ENCODE assay signal across 7 mouse cellular contexts in the genomic region with DNA sequence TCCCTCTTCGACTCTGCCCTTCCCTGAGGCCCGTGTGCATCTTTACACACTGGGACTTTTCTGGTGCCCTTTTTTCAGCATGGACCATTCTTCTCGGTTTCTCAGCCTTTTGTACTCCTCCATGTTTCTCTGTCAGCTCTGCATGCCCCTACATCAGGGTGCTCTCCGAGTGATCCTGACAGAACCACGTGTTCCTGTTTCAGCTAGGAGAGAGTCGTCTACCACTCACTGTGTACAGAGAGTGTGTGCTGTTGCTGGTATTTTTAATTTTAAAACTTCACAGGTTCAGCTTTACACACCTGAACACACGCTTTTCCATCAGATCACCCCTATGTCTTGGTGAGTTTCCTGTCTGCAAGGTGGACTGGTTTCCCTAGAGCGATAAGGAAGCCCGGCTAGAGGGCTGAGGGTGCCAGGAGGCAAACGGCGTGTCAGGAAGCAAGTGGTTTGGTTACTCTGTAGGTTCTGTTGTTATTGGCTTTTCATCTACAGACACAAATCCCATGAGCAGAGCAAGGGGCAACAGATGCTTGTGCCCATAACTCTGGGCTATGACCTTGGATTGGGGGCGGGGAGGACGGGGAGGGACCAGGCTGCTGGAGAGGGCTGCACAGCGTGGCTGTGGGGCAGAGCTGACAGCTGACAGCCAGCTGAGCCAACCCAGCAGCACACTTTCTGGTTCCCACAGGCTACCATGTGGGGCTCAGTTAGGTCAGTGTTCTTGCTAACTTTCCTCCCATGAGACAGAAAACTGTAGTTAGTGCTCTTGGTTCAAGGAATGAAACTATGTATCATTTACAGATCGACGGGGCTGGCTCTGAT. TPM values are rescaled to one million over a fixed set of nuclear protein-coding genes. Genes with fewer than 3 reads are reported as not detected.
DNase-seq lines count a peak whose midpoint lies in the region; ATAC-seq lines count a peak whose summit lies in the region.

No protein-coding gene starts in this region.

- no peak overlapping the region for H3K9ac ChIP-seq in midbrain, embryonic 13.5 days (replicated peaks)
- H3K9ac ChIP-seq in midbrain, embryonic 16.5 days (ENCODE audit: low read depth, low read length), result no peak overlapping the region

- peak overlapping the region; percentile 17; the same call in 1 of the 2 replicates for H3K27ac ChIP-seq in midbrain, embryonic 13.5 days
- no peak overlapping the region for H3K27ac ChIP-seq in midbrain, embryonic 16.5 days (ENCODE audit: low read length)

- H3K4me3 ChIP-seq in midbrain, embryonic 13.5 days (replicated peaks), result no peak overlapping the region
- H3K4me3 ChIP-seq in midbrain, embryonic 16.5 days (ENCODE audit: low read depth, low read length), result no peak overlapping the region

- H3K4me2 ChIP-seq in midbrain, embryonic 13.5 days (replicated peaks), result no peak overlapping the region
- no peak overlapping the region for H3K4me2 ChIP-seq in midbrain, embryonic 16.5 days (ENCODE audit: low read length)

- H3K36me3 ChIP-seq in midbrain, embryonic 13.5 days, result no peaks in the 10 kb centered on the region
- H3K36me3 ChIP-seq in midbrain, embryonic 16.5 days (ENCODE audit: control insufficient read depth, insufficient read depth, low read length), result no peaks in the 10 kb centered on the region

- no peaks in the 10 kb centered on the region for H3K9me3 ChIP-seq in midbrain, embryonic 13.5 days
- H3K9me3 ChIP-seq in midbrain, embryonic 16.5 days (replicated peaks; ENCODE audit: control insufficient read depth, low read length, poor library complexity, severe bottlenecking), result no peaks in the 10 kb centered on the region

- H3K4me1 ChIP-seq in midbrain, embryonic 13.5 days (replicated peaks), result peaks cover 22% of the 10 kb centered on the region
- H3K4me1 ChIP-seq in midbrain, embryonic 16.5 days (ENCODE audit: control insufficient read depth, insufficient read depth, low read length), result peaks cover 3% of the 10 kb centered on the region; the same call in 1 of the 2 replicates

- H3K27me3 ChIP-seq in midbrain, embryonic 13.5 days, result 0 out of 2 replicates have a peak, but pooled peaks cover 7% of the 10 kb centered on the region
- no peaks in the 10 kb centered on the region for H3K27me3 ChIP-seq in midbrain, embryonic 16.5 days (ENCODE audit: control insufficient read depth, insufficient read depth, low read depth, low read length)

- WGBS in midbrain, embryonic 13.5 days, result 57% methylated on average over 16 of the region's 16 CpGs
- WGBS in midbrain, embryonic 16.5 days, result 59% methylated on average over 16 of the region's 16 CpGs

- no peak for ATAC-seq in midbrain, embryonic 13.5 days
- ATAC-seq in midbrain, embryonic 16.5 days, result no peak
- peak; percentile 7; the same call in 1 of the 2 replicates for ATAC-seq in granulocyte monocyte progenitor cell, adult 5-6 weeks (replicated peaks; ENCODE audit: poor library complexity, severe bottlenecking)

- DNase-seq in induced T-regulatory cell, adult 2 months (ENCODE audit: low read depth), result peak; percentile 35
- peak; percentile 65 for DNase-seq in retina, postnatal 1 day
- no peak for DNase-seq in cerebellum, postnatal 36 days
- DNase-seq in left cerebral cortex, adult 18-20 months (ENCODE audit: low spot score in 2 of 2), result no peak

RNA-seq across cellular contexts. Expression of a gene that starts 3.0 kb away (rescaled TPM):
- 35.4 and 37.4 TPM in 2 replicates for polyA plus RNA-seq in midbrain, embryonic 13.5 days (2015; fragmentation: Nextera tagmentation; extraction: Ambion mirVana)
- 60.0 and 64.1 TPM in 2 replicates for polyA plus RNA-seq in midbrain, embryonic 16.5 days (2015; fragmentation: Nextera tagmentation; extraction: Ambion mirVana)
- 25.0 and 26.7 TPM in 2 replicates for total RNA-seq in granulocyte monocyte progenitor cell, adult 5-6 weeks (2014; fragmentation: Nextera tagmentation)
- total RNA-seq in granulocyte monocyte progenitor cell, adult 5-6 weeks (2017), result 15.4 and 18.4 TPM in 2 replicates
- total RNA-seq in left cerebral cortex, adult 18-20 months (2021), result 100 to 1,000 TPM; 164 to 168 TPM

Comparison
In these comparisons a context has a peak if more than half of its experiments do, and no peak if none do; other contexts are left out.
1. DNase-seq: peak in induced T-regulatory cell, adult 2 months (single experiment) and retina, postnatal 1 day (single experiment); none in cerebellum, postnatal 36 days (0 of 2) and left cerebral cortex, adult 18-20 months (0 of 2).
2. RNA of a gene that starts 3.0 kb away (total RNA-seq): 164 to 168 TPM in left cerebral cortex, adult 18-20 months; 15.4 to 26.7 TPM in granulocyte monocyte progenitor cell, adult 5-6 weeks; every median in the first group is over 4 times any median in the second.